Comparison of ENCODE assay signal across 12 mouse cellular contexts in the genomic region with DNA sequence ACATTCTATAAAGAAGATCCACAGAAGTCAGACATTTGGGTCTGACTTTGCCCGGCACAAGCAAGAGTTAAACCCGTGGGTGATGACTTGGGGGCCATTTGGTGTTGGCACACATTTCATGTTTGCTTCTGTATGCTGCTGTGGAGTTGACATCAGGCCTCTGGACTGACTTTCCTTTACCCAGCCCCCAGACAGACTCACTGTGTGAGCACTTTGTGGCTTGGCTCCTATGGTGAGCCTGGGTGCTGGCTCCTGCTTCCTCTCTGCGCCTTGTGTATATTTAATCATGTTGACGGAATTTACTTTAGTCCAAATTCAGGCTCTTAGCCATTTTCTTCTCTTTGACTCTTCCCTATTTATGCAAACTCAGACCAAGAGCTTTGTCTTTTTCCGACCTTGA.
DNase-seq lines count a peak whose midpoint lies in the region; ATAC-seq and TF ChIP-seq lines count a peak whose summit lies in the region.
"Had no signal": no experiment of that assay in that cellular context is flagged by ENCODE, and none has a peak within 500 bp of the region (broad histone marks: within the 10 kb centered on the region; RNA-seq: fewer than 3 reads in every experiment).

No protein-coding gene starts in this region.

- WGBS in hindbrain, embryonic 16.5 days: 76% methylated on average over 5 of the region's 5 CpGs
- WGBS in hindbrain, postnatal 0 days: 82% methylated on average over 5 of the region's 5 CpGs
- 60% methylated on average over 5 of the region's 5 CpGs for WGBS in liver, embryonic 15.5 days (ENCODE audit: insufficient replicate concordance)

- no peak overlapping the region for H3K4me2 ChIP-seq in hindbrain, embryonic 16.5 days (ENCODE audit: low read length)
- H3K4me2 ChIP-seq in hindbrain, postnatal 0 days (ENCODE audit: low read depth, low read length): no peak overlapping the region
- no peak overlapping the region for H3K4me2 ChIP-seq in liver, embryonic 15.5 days
- H3K4me2 ChIP-seq: forebrain, embryonic 15.5 days; midbrain, embryonic 15.5 days had no signal

- ATAC-seq in hindbrain, embryonic 16.5 days: 0 out of 2 replicates have a peak, but pooled peaks have one; percentile 50
- no peak for ATAC-seq in hindbrain, postnatal 0 days
- ATAC-seq in liver, embryonic 15.5 days (ENCODE audit: insufficient read depth): no peak
- ATAC-seq: forebrain, embryonic 15.5 days; midbrain, embryonic 15.5 days had no signal

- no peak overlapping the region for H3K4me3 ChIP-seq in hindbrain, embryonic 16.5 days (ENCODE audit: low read length)
- no peak overlapping the region for H3K4me3 ChIP-seq in hindbrain, postnatal 0 days (ENCODE audit: low read length)
- H3K4me3 ChIP-seq in liver, embryonic 15.5 days (replicated peaks): no peak overlapping the region
- H3K4me3 ChIP-seq in layer of hippocampus, adult 2 months: no peak overlapping the region
- H3K4me3 ChIP-seq: forebrain, embryonic 15.5 days; midbrain, embryonic 15.5 days had no signal

- H3K9me3 ChIP-seq in hindbrain, embryonic 16.5 days (ENCODE audit: control insufficient read depth, low read length): no peaks in the 10 kb centered on the region
- H3K9me3 ChIP-seq in hindbrain, postnatal 0 days (ENCODE audit: low read length): no peaks in the 10 kb centered on the region
- H3K9me3 ChIP-seq in liver, embryonic 15.5 days (replicated peaks): no peaks in the 10 kb centered on the region
- H3K9me3 ChIP-seq: forebrain, embryonic 15.5 days; midbrain, embryonic 15.5 days had no signal

- H3K9ac ChIP-seq in hindbrain, embryonic 16.5 days (ENCODE audit: low read depth, low read length): no peak overlapping the region
- H3K9ac ChIP-seq in hindbrain, postnatal 0 days (replicated peaks; ENCODE audit: low read length): no peak overlapping the region
- H3K9ac ChIP-seq in liver, embryonic 15.5 days: no peak overlapping the region
- H3K9ac ChIP-seq: forebrain, embryonic 15.5 days; midbrain, embryonic 15.5 days had no signal

- no peak for TF ChIP-seq CTCF in hindbrain, postnatal 0 days (IDR thresholded peaks at IDR 0.05; ENCODE audit: low read depth)
- no peak for TF ChIP-seq CTCF in layer of hippocampus, adult 2 months (conservative IDR thresholded peaks at IDR 0.05)

- no peaks in the 10 kb centered on the region for H3K4me1 ChIP-seq in hindbrain, embryonic 16.5 days (ENCODE audit: control insufficient read depth, insufficient read depth, low read depth, low read length)
- no peaks in the 10 kb centered on the region for H3K4me1 ChIP-seq in hindbrain, postnatal 0 days (ENCODE audit: insufficient read depth, low read length)
- H3K4me1 ChIP-seq in liver, embryonic 15.5 days (replicated peaks): peaks cover 69% of the 10 kb centered on the region
- H3K4me1 ChIP-seq: forebrain, embryonic 15.5 days; midbrain, embryonic 15.5 days had no signal

- H3K27me3 ChIP-seq in hindbrain, embryonic 16.5 days (replicated peaks; ENCODE audit: control insufficient read depth, insufficient read depth, low read length): no peaks in the 10 kb centered on the region
- no peaks in the 10 kb centered on the region for H3K27me3 ChIP-seq in hindbrain, postnatal 0 days (ENCODE audit: insufficient read depth, low read length)
- no peaks in the 10 kb centered on the region for H3K27me3 ChIP-seq in liver, embryonic 15.5 days
- H3K27me3 ChIP-seq: forebrain, embryonic 15.5 days; midbrain, embryonic 15.5 days had no signal

- DNase-seq in hindbrain, postnatal 0 days (ENCODE audit: low spot score): no peak
- peak; percentile 24 for DNase-seq in thymus, postnatal 25 days
- DNase-seq in thymus, adult 18-20 months: no peak
- no peak for DNase-seq in right cerebral cortex, postnatal 14 days
- no peak for DNase-seq in layer of hippocampus, adult 2 months (ENCODE audit: low spot score in 2 of 2)
- no peak for DNase-seq in adrenal gland, adult 2 months
- DNase-seq: gastrocnemius, postnatal 25 days; kidney, adult 18-20 months had no signal

- no peaks in the 10 kb centered on the region for H3K36me3 ChIP-seq in hindbrain, embryonic 16.5 days (ENCODE audit: control insufficient read depth, insufficient read depth, low read length)
- H3K36me3 ChIP-seq in hindbrain, postnatal 0 days (ENCODE audit: insufficient read depth, low read length): no peaks in the 10 kb centered on the region
- no peaks in the 10 kb centered on the region for H3K36me3 ChIP-seq in liver, embryonic 15.5 days (replicated peaks)
- H3K36me3 ChIP-seq: forebrain, embryonic 15.5 days; midbrain, embryonic 15.5 days had no signal

- no peak overlapping the region for H3K27ac ChIP-seq in hindbrain, embryonic 16.5 days (ENCODE audit: low read depth, low read length)
- H3K27ac ChIP-seq in hindbrain, postnatal 0 days: no peak overlapping the region
- peak overlapping the region; percentile 15; the same call in 1 of the 2 replicates for H3K27ac ChIP-seq in liver, embryonic 15.5 days (replicated peaks)
- no peak overlapping the region for H3K27ac ChIP-seq in layer of hippocampus, adult 2 months
- H3K27ac ChIP-seq: forebrain, embryonic 15.5 days; midbrain, embryonic 15.5 days had no signal
